Mouse (Mus musculus) small intestine, adult 2 months (tissue): ENCODE data around the gene Gm49416.

Experiments
- CTCF ChIP-seq: fragments of 200-500 bp; IDR thresholded peaks from 2 replicates; pipeline ENCODE4 v1.5.1; 2012; ENCODE audit warnings: low read depth, mild to moderate bottlenecking, control low read depth, inconsistent platforms, low read length, moderate library complexity, mixed read lengths; ENCODE audit not compliant: insufficient replicate concordance, insufficient read length; ENCODE audit errors: extremely low read depth
- POLR2A ChIP-seq: fragments of 200-500 bp; IDR thresholded peaks from 2 replicates; pipeline ENCODE4 v1.6.1; 2012; ENCODE audit warnings: low read depth, mild to moderate bottlenecking, control low read depth, inconsistent platforms, low read length, moderate library complexity

DNA sequence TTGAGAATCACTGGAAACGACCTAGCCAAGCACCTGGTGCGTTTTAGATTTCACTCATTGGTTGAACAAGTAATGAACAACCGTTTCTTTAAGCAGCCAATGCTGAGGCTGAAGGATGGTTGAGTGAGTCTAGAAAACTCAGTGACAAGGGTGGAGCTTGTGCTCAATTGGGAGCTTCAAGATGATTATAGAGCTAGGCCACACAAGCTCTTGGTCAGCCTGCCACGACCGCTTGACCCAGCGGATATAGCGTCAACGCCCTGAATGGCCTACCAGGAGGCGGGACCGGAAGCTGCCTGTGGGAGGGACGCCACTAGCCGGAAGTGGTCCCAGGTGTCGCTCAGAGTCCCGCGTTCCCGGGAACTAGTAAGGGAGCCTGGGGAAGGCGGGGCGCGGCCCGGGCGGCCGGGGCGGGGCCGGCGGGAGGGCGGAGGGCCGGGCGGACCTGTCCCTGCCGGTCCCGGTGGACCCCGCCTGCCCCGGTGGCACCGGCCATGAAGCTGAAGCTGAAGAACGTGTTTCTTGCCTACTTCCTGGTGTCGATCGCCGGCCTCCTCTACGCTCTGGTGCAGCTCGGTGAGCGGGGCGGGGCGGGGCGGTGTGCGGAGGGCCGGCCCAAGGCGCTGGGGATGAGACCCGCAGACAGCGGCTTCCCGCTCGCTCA is 31.5 kb downstream of the Gm49416 start, which contains the start of gene B3gat3:
- TF ChIP-seq POLR2A (peak; percentile 69), CTCF (no peak)
